Mouse (Mus musculus): ENCODE results near the gene Pigm.

Gene Pigm

DNA sequence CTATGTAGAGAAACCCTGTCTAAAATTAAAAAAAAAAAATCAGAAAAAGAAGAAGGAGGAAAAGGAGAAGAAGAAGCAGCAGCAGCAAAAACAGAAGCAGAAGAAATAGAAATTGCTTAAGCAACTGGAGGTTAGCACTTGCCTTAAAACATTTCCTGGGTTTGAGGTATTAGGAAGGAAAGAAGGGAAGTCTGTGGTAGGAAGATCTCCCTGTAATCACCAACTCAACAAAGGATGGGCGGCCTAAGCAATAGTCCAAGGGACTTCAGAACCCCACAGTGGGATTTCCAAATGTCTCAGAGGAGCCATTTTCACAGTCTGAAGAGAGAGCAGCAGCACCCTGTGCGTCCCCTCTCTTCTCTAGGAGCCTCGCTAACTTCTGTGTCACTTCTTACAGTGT, 23.9 kb upstream of the Pigm start:
- DNase-seq, result no peak

DNA sequence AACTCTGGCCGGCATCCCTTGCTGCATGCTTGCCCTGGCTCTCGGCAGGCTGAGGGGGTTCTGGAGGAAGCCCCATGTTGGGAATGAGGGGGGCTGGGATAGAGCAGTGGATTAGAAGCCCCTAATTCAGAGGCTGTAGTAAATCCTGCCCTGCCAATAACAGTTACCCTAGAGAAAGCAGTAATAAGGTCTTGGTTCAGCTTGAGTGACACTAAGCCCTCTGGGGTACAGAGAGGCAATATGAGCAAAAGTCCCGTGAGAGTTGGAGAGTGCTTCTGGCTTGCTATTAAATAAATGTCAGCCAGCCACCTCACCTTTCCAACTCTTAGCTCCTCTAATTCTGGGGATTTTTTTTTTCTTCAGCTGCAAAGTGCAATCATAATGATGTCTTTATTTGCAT, 21.0 kb upstream of the Pigm start:
- DNase-seq, result no peak

DNA sequence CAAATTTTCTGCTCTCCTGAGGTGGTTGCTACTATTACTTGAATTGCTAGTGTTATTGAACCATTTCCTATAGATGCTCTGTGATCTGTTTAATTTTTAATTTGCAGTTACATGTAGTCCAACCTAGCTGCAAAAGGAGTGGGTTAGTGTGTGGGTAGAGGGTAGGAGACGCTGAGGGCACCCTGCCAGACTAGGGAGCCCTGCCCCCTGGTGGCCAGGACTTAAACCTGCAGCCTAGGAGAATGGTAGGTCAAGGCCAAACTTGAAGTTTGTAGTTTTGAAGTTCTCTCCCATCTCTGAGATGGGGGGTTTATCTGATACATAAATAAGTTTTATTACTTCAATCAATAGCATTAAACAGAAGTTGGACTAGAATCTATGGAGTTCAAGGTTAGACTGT, 18.8 kb upstream of the Pigm start:
- DNase-seq, result peak in 1 of 2 experiments; percentile 63

DNA sequence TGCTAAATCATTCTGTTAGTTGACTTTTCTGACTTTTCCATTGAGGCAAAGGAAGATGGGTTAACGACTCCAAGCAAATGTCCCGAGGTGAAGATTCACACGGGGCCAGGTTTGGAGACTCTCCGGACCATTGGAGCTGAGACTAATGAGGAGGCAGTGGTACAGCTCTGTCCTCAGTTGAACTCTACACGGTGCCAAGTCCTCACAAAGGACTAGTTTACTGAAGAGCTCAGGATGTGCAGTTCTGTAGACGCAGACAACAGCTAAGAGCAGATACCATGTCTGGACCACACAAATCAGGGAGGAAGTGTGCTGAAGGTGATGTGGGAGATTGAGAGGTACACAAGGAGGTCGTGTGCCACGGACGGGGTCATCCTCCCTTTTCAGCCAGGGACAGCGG, 18.0 kb upstream of the Pigm start:
- DNase-seq, result no peak

DNA sequence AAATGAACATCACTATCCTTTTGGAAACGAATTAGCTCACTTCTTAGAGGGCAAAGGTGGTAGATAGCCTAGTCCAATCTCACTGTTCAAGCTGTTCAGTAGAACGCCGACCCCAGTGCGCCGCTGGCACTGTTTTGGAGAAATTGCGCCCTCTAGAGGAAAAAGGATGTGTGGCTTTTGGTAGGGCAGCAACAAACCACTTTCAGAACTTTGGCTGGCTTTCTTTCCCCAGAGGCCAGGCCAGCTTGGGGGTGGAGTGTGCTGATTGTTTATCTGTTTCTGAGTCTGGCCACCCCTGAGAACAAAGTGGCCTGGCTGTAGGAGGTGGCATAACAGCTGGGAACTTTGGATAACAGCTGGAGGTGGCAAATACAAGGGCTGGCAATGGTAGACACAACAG, 11.7 kb upstream of the Pigm start:
- DNase-seq, result no peak

DNA sequence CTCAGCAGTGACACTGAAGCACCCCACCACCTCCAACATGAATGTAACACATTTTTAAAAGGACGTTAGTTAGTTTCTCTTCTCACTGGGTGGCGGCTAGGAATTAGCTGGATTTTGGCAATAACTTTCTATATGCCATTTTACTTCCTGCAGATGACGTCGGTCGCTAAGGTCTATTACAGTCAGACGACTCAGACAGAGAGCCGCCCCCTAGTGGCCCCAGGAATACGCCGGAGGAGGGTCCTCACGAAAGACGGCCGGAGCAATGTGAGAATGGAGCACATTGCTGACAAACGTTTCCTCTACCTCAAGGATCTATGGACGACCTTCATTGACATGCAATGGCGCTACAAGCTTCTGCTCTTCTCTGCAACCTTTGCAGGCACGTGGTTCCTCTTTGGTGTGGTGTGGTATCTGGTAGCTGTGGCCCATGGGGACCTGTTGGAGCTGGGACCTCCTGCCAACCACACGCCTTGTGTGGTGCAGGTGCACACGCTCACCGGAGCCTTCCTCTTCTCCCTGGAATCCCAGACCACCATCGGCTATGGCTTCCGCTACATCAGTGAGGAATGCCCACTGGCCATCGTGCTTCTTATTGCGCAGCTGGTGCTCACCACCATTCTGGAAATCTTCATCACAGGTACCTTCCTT, 7.5 kb upstream of the Pigm start:
- DNase-seq, result peak; percentile 41 to 72

DNA sequence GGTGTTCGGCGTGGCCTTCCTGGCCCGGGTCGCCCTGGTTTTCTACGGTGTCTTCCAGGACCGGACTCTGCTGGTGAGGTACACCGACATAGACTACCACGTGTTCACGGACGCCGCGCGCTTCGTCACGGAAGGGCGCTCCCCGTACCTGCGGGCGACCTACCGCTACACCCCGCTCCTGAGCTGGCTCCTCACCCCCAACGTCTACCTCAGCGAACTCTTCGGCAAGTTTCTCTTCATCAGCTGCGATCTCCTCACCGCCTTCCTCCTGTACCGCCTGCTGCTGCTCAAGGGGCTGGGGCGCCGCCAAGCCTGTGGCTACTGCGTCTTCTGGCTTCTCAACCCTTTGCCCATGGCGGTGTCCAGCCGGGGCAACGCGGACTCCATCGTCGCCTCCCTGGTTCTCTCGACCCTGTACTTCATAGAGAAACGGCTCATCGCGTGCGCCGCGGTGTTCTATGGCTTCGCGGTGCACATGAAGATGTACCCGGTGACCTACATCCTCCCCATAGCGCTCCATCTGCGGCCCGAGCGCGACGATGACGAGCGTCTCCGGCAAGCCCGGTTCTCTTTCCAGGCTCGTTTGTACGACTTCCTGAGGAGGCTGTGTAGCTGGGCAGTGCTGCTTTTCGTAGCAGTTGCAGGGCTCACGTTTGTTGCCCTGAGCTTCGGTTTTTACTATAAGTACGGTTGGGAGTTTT, 562 bp downstream of the Pigm start:
- no peak for DNase-seq

DNA sequence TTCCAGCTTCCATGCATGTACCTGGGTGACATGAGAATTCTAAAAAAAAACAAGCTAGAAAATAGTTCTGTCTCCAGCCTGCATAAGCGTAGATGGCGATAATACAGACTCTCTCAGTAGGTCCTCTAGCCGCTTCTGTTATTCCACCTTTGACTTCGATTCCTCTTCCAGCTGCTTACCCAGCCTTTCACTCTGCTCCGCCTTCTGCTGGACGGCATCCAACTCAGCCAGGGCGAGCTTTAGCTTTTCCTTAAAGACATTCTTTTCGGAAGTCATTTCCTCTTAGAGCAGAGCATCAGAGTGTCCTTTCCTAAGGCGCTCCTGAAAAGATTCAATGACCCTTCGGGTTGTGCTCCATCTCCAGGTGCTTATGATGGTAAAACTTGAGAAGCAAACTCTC, 3.7 kb downstream of the Pigm start:
- no peak for DNase-seq

DNA sequence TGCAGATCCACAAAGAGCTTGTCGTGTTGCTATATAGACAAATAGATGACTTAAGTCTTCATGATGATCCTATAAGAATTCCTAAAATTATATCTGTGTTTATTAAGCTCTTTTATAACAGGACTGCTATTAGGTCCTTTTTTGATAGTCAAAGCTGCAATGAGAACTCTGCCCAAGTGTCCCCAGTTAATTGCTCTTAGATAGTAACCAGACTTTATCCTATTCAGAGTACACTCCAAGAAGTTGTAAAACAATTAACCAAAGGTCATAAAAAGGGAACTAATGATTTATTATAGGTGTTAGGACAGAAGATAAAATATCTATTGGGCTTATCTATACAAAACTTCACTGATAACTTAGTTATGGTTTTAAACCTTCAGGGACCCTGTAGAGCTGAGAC, 5.7 kb downstream of the Pigm start:
- DNase-seq, result no peak

DNA sequence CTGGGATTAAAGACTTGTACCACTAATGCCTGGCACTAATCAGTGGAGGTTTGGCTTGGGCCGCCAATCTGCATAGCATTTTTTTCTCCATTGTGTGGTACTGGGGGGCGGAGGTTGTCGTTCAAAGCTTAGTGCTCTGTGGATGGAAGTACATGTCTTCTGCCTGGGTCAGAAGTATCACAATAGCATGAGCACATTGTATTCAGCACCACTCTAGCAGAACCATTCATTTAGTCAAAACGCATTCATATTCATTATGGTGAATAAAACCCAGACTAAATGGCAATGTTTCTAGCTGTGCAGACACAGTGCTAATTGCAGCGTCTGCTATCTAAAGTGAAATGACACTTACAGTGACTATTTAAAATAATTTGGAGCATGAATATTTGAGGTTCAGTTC, 10.9 kb downstream of the Pigm start:
- no peak for DNase-seq

DNA sequence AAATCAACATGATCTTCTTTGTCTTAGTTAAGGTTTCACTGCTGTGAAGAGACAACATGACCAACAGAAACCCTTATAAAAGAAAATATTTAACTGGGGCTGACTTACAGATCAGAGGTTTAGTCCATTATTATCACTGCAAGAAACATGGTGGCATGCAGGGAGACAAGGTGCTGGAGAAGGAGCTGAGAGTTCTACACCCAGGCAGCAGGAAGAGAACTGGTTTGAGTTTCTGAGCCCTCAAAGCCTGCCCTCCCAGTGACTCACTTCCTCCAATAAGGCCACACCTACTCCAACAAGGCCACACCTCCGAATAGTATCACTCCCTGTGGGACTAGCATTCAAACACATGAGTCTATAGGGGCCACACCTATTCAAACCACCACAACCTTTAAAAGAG, 14.4 kb downstream of the Pigm start:
- DNase-seq, result no peak

DNA sequence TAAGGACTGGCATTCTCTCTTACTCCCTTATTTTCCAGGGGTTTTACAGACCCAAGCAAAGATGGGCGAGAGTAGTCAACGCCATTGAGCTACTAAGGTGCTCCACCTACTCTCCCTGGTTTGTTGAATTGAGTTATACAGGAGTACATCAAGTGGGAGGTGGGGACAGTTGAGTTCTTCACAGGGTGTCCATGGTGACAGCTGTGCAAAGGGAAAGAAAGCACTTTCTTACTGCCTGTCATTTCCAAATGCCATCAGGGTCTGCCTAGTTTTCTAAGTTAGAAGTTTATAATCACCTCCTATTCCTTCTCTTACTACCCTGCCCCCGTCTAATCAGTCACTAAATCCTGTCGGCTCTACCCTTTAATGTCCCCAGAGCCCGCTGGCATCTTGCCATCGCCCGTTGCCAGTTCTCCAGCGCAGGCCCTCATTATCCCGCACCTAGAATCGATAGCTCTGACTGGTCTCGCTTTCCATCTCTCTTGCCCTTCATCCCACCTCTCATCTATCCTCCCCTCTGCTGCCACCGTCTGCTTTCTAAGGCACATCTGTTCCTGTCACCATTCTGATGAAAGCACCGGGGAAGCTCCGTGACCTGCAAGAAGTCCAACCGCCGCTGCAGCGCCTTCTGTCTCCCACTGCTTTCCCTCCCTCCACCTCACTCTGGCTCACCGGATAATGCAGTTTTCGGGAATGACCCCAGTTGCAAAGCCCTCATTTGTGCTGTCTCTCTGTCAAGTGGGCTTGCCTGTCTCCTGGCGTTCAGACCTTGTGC, 15.6 kb downstream of the Pigm start:
- no peak for DNase-seq

DNA sequence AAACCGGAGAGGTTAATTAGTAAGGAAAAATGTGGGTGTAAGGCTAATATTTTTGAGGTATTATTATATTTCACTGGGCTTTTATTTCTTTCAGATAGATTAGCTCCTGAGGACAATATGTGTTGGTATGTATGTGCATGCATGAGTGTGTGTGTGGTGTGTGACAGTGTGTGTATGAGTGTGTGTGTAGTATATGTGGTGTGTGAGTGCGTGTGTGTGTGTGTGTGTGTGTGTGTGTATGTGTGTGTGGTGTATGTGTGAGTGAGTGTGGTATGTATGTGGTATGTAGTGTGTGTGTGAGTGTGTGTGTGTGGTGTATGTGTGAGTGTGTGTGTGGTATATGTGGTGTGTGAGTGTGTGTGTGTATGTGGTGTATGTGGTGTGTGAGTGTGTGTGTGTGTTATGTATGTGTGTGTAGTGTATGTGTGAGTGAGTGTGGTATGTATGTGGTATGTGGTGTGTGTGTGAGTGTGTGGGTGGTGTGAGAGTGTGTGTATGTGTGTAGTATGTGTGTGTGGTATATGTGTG, 16.4 kb downstream of the Pigm start:
- no peak for DNase-seq

DNA sequence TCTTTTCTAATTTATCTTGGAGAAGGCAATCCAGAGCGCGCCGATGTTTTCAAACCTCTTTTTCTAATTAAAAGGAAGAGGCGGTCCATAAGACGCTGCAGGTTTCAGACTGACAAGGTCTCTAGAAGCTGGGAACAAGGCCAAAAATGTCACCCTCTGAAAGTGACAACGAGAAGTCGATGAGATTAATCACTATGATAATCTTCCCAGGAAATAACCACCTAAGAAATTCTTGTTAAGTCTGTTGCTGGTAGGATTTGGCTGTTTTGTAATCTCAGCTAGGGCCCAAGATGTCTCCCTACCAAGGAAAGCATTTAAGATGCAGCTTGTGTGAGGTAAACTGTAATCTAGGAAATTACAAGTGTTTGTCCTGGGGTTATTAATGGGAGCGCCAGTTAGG, 17.4 kb downstream of the Pigm start:
- DNase-seq, result no peak

DNA sequence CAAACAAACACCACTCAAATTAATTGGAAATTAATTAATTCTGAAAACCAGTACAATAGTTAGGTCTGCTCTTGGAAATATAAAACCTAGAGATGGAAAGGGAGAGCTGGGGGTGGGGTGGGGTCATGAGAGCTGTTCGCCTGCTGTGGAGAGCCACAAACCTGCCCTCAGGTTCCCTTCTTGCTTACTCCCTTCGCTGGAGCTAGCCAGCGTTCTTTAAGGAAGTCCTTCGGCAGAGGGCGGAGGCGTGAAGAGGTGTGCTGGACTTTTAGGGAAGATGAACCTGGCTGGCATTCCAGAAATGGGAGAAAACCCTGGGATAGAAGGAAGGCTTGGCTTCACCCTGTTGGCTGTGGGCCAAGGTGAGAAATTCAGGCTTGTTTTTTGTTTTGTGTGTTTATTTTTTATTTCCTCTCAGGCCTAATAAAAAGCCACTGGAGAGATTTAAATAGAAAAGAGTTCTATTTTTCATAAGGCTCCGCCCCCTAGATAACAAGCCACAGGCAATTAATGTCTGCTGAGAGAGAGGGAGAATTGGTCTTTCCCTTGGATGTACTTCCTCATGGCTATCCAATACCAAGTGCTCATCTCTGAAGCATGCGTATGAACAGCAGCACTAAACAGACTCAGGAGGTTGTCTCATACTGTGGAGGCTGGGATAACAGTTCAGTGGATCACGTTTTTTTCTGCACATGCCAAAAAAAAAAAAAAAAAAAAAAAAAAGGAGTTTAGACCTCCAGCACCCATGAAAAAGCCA, 20.8 kb downstream of the Pigm start:
- DNase-seq, result no peak

DNA sequence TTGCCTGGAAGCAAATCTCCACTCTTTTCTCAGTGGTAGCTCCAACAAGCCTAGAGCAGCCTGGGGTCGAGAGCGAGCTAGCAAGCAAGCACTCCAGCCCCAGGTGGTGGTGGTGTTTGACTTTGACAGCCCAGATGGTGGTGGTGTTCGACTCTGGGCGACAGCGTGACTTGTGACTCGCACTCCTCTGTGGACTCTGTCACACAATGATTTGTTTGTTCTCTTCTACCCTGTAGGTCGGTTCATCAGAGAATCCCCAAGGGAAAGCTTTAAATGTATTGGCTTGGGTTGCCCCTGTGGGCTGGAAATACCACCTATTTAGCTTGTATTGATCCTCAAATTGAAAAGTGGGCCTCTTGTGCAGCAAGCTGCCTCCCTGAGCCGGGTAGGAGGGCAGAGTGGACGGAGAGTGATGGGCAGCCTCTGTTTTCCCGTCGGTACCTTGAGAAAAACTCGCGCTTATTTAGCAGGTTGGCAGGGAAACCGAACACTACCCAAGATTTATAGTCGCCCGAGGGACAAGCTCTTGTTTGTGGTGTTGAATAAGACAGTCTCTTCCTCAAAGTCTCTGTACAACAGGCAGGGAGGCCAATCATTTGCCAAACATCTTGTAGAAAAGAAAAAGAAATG, 29.8 kb downstream of the Pigm start:
- DNase-seq, result no peak

DNA sequence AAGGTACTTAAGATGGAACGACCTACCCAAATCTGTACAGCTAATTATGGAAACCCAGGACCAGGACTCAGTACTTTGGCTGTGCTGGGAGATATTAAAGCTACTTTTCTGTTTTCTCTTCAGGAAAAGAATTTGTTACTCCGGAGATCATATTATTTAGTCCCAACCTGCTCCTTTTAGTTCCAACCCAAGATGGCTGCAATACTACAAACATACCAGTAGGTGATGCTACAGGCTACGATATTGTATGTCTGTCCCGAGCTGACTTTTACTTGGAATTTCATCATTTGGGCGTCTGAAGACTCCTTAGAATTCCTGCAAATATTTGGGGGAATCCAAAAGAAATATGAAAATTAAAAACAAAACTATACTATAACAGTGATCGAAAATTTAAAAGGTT, 32.6 kb downstream of the Pigm start:
- DNase-seq, result no peak

DNA sequence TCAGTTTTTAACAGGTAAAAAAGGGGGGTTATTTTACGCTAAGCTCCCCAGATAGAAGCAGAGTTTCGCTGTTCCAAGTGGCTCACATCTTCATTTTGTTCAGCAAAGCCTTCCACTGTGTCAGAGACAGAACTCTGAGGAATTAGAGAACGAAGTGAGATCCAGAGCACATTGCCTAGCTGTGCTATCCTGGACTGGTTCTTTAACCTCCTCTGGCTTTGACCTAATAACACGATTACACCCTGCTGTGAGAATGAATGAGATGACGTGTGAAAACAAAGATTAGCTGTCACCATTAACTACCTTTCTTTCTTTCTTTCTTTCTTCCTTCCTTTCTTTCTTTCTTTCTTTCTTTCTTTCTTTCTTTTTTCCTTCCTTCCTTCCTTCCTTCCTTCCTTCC, 33.1 kb downstream of the Pigm start:
- no peak for DNase-seq

DNA sequence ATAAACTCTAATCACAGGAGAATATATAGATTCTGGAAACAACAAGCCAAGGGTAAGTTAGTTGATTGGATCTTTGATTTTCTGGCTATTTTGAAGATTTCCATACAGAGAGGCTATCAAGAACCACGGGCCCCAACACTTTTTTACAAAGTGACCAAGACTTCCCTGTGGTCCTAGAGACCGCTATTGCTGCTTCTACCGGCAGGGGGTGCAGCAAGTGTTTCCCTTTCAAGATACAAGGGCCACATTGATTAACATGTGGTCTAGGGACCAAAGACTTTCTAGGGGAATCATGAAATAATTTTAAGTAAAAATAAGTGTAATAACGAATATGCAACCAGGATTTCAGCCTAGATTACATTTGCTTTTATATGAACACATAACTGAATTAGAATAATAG, 34.5 kb downstream of the Pigm start:
- peak; percentile 46 to 79 for DNase-seq

DNA sequence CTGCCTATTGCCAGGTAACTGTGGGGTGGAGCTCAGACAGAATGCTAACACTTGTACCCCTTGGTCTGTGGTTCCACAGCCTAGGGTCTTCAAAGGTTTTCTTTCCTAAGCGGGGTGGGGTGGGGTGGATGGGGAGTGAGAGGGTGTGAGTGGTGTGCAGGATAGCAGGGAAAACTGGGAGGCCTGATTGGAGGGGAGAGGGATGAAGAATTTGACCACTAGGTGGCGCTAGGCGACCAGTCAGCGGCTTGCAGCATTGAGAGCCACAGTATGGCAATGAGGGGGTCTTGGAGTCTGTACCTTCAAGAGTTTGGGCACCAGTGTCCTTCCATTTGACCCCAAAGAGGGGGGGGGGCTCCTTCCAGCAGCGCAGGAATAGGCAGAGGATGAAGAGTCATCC, 35.9 kb downstream of the Pigm start:
- peak; percentile 34 to 74 for DNase-seq

DNA sequence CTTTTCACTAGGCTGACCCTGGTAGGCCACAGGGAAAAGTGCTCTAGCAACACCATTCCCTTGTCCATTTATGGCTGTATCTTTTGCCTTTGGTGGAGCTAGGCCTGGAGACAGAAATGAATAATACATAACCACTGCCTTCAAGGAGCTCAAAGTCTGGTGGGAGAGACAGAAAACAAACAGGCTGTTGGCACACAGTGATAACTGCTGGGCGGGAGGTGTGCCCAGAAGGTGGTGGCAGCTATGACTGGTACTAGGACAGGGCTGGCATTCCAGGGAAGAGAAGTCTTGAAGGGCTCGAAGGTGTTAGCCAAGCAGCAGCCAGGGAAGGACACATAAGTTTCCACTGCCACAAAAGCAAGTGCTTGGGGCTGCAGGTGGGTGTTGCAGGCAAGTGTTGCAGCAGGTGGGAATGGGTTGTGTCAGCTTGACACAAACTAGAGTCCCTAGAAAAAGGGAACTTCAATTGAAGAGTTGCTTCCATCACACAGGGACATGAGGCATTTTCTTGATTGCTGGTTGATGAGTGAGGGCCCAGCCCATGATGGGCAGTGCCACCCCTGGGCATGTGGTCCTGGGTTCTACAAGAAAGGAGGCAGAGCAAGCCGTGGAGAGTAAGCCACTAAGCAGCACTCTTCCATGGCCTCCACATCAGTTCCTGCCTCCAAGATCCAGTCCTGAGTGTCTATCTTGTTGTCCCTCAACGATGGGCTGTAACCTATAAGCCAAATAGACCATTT, 37.3 kb downstream of the Pigm start:
- no peak for DNase-seq

DNA sequence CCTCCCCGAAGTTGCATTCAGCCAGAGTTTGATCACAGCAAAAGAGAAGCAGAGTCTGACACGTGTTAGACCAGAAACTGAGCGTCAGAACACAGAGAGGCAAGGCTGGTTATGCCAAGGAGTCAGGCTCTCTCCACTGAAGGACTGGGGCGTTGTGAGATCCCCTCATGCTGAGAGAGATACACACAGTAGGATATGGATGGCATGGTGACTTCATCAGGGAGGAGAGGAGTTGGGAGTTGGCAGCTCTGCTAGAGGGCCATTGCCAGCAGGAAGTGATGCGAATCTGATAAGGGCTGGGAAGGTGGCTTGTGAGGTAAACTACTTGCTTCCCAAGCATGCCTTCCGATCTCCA, 37.9 kb downstream of the Pigm start:
- no peak for DNase-seq

Measured in spleen, adult 18-20 months (tissue).